Mouse (Mus musculus) fibroblast of lung, adult 2 months (primary cell): ENCODE results near the gene Add1.

ENCODE experiments used
- DNase-seq: peaks from one replicate; pipeline ENCODE4 v3.0.0-alpha.2; 2011; ENCODE audit warnings: low read depth

Gene Add1

DNA sequence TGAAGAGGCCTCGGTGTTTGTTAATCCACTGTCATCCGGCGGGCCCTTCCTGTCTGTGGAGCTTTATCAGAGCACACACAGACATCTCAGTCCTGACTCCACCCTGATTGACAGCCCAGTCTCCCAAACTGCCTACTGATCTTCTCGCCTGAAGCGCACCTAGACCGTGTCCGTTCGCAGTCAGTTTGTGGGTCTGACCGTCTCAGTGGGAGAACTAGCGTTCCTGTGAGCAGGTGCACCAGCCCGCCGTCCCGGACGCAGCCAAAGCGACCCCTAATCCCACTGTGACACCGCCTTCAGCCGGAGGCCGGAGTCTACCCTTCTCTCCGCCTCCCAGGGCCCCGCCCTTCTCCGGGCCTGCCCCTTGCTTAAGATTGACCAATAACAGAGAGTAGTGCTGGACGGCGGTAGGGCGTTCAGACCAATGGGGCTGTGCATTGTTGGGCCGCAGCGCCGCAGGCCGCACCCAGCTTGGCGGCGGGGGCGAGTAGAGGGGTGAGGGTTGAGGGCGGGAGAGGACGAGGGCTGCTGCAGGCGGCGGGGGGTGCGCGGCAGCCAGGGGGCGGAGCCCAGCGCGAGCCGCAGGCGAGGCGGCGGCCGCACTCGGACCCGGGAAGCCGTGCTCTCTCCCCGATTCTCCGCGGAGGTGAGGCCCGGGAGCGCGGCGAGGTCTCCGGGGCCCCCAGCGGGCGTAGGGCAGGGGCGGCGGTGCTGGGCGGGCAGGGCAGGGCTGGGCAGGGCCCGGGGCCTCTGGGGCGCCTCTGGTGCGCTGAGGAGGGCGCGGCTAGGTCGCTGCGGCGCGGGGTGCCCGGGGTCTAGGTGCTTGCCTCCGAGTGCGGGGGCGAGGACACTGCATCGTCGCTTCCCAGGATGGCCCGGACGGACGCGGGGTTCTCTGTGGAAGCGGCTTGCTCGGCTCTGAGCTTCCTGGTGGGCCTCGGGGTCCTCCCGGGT, at the start of gene Add1:
Gene Add1, plus strand, starts transcription at position 397 of the 954 bp plus-strand sequence.
- DNase-seq: peak; percentile 96

DNA sequence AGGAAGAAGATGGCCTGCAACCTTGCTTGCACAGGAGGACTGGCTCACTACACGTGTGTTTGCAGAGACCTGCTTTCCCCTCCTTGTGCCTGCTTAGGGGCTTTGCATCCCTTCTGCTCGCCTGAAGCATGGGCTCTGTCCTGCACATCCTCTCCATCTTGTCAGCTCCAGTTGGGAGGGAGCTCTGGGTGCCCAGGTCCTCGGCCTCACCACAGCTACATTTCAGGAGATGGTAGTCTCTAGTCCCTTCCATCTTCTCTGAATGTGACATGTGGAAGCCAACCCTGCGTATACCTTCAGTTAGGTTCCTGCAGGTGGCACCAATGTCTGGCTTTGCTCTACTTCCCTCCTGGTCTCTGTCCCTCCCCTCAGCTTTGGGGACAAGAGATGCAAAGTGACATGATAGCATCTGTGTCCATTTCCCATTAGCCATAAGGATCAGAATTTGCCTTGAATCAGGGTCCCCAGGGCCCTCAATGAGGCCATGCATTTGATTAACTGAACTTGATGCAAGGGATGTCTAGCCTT, 49.4 kb upstream of the Add1 start:
- DNase-seq: no peak

DNA sequence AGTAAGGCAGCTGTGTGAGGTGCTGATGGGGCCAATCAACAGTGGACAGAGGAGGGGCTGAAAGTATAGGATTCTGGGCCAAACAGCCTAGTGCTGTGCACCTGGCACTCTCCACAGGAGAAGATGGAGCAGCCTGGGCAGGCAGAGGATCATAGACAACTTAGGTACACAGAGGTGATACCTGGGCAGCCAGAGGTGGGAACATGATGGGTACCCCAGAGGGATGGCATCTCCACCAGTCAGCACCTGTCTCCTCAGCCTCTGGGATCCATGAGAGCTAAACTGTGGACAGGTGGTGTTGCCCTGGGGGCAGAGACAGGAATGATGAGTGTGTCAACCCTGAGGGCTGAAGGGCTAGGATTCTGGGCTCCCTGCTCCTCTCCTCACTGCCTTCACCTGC, 49.0 kb upstream of the Add1 start:
- no peak for DNase-seq

DNA sequence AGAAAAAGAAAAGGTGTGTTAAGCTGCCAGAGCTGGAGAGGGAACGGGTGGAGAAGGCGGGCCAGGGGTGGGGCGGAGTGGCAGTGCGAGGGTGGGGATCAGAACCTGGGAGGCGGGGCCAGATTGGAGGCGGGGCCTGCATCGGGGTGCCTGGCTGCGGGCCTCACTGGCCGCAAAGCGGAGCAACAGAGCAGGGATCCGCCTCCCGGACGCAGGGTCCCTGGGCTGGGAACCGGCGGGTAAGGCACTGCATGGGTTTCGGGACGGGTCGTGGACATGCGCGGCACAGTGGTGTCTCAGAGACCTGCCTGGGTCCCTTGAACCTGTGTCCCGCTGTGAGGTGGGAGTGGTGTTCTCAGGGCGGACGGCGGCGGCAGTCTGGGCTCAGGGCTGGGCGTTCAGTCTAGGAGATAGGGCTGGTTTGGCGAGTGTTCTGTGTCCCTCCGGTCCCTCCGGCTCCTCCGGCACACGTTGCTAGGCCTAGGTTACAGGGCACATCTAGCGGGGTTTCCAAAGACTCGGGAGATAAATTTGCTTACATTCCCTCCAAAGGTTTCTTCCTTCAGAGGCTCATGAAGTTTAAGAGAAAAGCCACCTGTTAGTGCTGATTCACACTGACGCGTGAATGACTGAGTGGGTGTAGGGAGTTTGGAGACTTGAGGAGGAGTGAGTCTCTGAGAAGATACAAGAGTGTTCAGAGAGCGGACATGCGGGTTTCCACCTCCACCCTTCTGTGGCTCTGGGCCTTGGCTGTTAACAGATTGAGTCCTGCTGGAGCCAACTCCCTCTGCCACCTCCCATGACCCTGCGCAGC, 47.6 kb upstream of the Add1 start, which contains the start of gene Sh3bp2:
Gene Sh3bp2, plus strand, starts transcription at position 176 of the 814 bp plus-strand sequence.
- peak; percentile 65 for DNase-seq

DNA sequence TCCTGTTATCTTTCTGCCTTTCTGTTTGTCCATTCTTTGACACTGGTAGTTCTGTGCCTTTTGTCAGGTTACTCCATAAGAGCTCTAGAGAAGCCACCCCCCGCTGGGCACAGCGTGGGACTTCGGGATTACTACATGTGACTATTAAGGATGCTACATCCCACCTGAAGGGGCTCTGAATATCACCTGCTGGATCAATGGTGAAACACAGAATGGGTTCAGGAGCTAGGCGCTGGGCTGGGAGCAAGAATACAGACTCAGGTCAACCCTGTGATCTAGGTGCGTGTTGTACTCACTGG, 47.0 kb upstream of the Add1 start:
- no peak for DNase-seq

DNA sequence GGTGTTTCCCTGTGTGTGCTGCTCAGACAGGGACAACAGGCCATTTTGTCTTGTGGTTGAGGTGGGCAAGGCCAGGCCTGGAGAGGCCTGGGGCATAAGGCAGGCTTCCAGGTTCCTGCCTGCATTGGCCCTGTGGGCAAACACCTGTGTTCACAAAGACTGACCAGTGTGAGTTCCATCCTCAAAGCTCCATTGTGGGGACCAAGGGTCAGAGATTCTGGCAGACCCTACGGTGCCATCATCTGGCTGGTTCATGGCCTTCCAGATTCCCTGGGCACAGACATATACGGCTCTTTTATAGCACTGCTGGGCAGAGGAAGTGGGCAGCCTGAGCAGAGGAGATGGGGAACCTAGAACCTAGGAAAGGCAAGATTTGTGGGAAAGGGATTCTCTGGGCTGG, 46.1 kb upstream of the Add1 start:
- no peak for DNase-seq

DNA sequence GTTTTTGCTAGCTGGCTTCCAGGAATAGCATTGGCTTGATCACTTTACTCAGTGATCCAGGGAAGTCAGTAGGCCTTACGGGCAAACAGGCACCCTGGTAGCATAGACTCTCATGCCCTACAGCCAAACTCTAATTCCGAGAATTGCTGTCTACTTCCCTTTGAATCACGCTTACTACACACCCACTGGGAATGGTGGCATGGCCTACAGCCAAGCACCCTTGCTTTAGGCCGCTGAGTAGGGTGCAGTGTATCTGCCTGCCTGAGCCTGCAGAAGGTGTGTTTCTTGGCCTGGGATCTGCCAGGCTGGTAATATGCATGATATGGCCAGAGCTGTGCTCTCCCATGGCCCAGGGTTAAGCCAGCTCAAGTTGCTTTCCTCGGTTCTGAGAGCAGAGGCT, 44.7 kb upstream of the Add1 start:
- no peak for DNase-seq

DNA sequence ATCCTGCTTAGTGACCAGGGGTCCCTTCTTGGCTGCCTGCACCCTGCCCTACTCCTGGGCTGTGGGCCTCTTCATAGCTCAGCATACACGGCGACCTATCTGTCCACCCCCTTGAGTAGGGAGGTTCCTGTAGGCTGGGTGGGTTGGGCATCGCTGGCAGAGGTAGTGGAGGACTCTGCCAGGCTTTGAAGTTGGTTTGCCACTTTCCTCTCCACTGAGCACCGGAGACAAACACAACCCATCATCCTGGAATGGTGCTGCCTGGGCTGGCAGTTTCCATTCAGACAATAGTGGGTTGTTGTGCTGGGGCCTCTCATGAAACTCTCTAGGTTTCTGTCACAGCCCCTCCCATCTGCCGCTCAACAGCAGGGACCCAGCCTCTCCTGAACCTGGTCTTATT, 43.3 kb upstream of the Add1 start:
- no peak for DNase-seq

DNA sequence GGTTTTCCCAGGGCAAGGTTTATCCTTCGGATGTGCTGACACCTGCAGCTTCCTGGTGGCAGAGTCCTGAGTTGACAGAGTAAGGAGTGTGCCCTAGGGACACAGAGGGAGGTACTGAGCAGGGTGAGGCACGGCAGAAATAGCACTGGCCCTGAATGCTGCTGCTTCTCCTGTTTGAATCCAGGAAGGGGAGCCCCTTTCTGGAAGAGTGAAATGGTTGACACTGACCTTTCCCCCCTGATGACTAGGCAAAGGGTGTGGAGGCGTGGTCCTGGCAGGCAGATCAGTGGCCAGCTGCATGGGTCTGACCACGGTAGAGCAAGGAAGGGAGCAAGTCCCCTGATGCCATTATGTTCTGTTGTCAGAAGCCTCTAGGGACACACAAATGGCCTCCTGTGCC, 42.8 kb upstream of the Add1 start:
- DNase-seq: no peak

DNA sequence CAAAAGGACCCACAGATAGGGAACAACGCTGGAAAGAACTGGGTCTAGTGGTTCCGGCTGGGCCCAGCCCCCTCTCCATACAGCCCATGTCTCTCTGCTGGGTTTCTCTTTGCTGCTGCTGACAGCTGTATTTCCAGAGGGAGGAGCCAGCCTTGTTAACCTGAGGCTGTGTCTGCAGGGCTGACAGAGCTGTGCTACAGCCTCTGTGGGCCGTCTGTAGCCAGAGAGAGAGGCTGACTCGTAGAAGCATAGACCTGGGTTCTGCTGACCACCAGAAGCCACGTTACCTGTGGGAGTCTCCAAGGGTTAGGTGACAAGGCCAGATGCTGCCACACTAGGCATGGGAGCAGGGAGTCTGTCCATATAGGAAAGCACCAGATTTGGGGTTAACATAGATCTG, 40.4 kb upstream of the Add1 start:
- DNase-seq: no peak

DNA sequence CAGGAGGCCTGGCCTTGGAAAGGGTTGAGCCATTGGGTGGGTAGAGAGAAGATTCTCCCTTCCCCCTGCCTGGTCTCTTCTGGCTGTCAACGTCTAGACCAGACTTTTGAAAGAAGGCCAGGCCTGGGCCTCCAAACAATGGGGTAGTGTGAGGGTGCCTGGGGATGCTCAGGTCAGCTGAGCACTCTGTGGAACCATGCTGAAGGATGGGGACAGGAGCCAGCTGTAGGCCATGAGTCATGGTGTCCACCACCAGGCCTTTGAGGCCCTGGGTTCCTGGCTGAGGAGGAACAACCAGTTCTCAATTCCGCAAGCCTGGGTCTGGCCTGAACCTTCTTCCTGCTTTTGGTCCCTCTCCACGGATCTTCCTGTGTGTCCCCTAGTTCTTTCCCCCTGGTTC, 39.6 kb upstream of the Add1 start:
- peak; percentile 88 for DNase-seq

DNA sequence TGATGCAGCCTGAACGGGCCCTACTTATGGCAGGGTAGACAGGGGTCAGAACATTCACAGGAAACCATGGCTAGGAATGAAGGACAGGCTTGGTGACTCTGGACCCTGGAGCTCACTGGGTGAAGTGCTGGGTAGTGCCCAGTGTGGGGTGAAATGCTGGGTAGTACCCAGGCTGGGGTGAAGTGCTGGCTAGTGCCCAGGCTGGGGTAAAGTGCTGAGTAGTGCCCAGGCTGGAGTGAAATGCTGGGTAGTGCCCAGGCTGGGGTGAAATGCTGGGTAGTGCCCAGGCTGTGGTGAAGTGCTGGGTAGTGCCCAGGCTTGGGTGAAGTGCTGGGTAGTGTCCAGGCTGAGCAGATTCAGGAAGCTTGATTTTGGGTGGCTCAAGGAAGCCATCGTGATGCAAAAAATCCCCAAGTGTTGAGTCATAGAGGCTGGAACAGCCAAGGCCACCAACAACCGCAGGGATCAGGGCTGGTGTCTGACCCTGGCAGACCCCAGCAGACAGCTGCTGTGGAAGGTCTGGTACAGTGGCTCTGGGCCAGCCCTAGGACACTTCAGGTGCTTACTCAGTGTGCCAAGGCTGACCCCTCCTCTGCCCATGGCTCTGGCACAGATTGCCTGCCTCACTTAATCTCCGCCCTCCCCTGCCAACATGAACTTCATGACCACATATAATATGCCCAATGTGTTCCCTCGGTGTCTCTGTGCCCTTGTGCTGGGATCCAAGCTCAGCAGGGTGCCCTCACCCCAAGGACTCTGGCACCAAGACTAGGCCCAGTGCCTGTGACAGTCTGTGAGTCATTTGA, 38.5 kb upstream of the Add1 start:
- peak; percentile 85 for DNase-seq

DNA sequence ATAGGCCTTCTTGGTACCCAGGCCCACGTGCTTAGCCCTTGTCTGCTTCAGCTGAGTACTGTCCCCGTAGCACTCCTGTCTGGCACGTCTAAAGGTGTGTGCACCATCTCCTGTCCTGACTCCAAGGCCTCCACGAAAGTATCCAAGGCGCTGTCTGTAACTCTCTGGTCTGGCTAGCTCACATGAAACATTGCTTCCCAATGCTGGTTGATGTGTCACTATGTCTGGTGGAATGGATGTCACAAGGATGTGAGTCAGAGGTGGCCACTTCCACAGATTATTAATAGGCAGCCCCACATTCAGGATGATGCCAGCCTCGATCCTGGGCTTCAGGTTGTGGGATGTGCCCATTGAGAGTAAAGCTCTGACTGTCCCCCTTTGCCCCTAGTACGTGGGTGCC, 37.6 kb upstream of the Add1 start:
- no peak for DNase-seq

DNA sequence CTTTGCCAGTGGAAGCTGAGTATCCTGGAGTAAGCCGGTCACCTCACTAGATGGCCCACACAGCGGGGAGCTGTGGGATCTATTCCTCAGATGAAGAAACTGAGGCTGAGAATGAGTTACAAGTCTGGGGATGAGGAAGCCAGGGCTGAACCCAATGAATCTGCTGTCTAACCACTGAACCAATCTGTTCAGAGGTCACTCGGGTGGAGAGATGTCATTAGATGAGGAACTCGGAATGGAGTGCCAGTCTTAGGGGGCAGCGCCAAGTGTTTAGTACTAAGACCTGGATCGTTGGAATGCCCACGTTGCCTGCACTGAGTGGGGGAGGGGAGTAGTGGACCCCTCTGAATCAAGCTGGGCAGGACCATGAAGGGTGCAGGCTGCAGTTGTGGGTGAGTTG, 35.4 kb upstream of the Add1 start:
- no peak for DNase-seq

DNA sequence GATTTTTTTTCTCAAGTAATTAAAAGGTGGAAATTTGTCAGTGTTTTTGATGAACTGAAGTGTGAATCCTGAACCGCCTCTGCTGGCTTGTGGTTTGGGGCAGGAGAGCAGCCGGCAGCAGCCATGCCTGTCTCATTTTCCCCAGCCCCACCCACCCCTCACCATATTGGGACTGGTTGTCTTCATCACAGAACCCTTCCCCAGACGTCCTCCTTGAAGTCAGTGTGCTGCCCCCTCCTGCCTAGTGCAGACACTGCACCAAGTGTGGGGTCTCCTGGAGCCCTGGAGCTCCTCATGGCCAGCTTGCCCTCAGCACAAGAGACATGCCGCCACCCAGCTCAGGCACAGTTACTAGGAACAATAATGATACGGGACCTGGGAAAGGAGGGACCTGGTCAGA, 34.9 kb upstream of the Add1 start:
- no peak for DNase-seq

DNA sequence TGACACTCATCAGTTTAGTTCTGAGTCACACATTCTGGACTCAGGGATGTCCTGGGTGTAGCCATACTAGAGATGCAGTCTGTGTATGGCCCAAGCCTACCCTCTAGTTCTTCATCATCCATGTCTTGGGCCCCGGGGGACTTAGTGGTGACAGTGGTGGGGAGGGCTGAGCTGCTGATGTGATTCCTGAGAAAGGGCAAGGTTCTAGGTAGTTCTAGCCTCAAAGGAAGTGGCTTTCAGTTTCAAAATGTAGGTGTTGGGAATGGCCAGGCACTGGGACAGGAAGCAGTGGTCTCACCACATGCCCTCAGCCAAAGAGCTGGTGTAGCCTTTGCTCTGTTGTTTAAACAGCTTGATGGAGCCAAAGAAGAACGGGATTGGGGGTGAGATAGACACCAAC, 34.3 kb upstream of the Add1 start:
- DNase-seq: no peak

DNA sequence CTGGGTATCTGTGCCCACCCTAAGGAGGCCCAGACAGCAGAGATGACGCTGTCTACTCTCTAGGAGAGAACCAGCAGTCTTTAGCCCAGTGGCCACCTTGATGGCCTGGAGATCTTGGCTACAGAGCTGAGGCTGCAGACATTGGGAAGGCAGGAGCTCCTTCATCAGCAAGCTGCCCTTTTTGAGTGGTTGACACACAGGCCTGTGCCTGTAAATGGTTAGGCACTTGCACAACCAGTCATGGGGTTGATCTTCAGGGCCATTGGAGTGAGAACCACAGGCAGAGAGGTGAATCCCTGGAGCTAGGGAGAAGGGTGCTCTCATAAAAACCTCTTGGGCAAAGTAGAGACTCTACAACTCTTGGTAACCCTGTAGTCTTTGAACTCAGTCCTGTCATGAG, 31.3 kb upstream of the Add1 start:
- DNase-seq: no peak

DNA sequence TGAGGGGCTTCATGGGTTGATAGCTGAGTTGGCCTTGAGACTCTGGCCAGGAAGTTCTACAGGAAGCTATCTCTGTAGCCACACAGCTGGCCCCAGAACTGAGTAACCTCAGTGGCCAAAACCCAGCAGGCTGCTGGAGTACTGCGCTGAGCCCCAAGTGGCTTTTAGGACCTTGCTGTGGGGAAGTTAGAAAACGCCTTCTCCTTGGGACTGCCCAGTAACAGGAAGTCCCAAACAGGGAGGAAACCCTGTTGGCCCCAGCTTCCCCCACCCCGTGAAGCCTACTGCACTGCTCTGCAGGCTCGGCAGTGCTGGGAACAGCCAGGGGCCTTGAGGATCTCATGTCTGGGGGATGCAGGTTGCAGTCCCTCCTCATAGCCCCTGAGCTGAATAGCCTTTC, 30.4 kb upstream of the Add1 start:
- no peak for DNase-seq

DNA sequence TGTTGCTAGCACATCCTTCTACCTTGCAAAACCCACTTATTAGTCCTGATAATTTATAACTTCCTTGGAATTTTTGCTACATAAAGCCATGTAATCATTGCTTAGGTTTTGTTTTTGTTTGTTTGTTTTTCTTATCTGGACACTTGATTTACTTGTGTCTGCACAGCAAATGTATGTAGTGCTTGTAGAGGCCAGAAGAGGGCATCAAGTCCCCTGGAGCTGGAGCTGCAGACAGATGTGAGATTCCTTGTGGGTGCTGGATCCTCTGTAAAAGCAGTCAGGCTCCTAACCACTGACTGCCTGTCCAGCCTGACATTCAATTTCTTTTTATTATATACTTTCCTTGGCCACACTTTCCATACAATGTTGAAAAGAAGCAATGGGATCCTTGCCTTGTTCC, 26.1 kb upstream of the Add1 start:
- no peak for DNase-seq

DNA sequence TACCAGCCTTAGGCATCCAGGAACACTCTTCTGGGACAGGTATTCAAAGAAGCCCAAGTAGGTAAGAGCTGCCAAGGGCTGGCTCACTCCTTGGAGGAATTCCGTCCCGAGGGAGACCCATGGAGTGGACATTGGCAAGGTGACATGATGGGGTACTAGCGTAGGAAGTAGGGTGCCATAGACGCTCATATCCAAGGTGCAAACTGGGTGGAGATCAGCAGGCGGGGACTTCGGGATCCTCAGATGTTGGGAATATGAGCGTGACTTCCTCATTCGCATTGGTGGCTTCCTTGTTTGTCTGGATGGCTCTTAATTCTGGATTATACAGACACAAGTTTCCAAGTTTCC, 24.4 kb upstream of the Add1 start:
- no peak for DNase-seq

DNA sequence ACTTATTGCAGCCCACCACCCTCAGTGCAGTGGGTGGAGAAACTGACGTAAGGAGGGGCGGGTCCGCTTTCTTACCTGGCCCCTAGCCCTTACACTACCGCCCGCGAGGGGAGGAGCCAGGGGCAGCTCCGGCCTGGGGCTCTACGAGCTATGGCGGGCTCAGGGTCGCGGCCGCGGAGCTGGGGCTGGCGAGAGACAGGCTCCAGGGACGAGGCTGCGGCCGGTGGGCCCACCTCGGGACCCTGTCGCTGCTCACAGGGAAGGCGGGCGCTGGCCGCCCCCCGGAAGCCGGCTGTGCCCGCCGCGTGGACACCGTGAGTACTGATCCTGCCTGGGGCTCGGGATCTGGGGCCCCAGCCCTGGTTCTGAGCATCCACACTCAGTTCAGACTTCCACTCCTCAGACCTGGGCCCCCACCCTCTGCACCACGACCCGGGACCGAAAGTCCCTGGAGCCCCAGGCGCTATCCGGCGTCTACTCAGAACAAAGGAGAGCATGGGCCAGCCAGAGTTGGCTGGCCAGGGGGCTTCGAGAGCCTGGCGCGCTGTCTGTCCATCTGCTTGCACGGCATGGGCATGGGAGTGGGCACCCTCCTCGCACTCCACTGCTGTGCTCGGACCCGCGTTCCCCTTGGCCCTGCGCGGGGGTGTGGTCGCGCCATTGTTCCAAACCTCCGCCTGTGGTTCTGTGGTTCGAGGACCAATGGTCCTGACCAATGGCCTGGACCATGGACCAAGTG, 23.8 kb upstream of the Add1 start:
- DNase-seq: no peak

DNA sequence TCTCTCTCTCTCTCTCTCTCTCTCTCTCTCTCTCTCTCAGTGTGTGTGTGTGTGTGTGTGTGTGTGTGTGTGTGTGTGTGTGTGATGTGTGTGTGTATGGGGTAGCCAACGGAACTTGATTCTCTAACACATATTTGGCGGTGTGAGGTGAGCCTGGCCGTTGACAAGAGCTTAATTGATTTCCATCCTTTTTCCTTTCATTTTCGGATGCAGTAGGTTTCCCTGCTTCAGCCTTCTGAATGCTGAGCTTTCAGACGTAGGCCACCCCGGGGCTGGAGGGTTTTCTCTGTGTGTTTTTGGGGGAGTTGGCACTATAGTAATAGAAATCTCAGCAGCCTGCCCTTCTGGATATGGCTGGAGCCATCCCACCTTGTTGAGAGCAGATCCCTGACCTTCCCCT, 23.2 kb upstream of the Add1 start:
- DNase-seq: no peak
